Mouse (Mus musculus): ENCODE measurements around the gene Gm32717. TPM values are rescaled to one million over a fixed set of nuclear protein-coding genes. Genes with fewer than 3 reads are reported as not detected.
"Not testable (repeated sequence)": the region's sequence is repeated elsewhere in the genome, so short reads cannot be mapped to it uniquely, and the experiment has no call there.

Gm32717 gene
- not detected in 2 replicates for polyA plus RNA-seq (2012; rRNA removed)

DNA sequence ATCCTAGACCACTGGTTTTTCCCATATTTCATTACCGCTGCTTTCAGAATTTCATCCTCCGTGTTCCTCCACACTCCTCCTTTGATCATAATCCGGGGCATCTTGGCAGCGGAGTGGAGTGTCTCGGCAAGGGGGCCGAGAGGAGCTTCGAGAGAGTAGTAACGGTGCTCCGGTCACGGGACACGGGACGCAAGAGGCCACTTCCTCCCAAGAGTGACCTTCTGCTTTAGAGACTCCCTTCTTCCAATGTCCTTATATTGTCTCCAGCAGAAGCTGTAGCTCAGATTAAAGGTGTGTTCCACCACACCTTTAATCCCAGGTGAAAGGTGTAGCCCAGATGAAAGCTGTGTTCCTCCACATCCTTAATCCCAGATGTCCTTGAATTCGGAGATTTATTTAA, at the start of gene Gm32717:
Gm32717 (minus strand) TSS at position 101 of the 400 bp plus-strand sequence.
- not testable (repeated sequence) for H3K27me3 ChIP-seq (ENCODE audit: control insufficient read depth, insufficient read depth, low read length); H3K27ac ChIP-seq (ENCODE audit: insufficient read depth, low read depth, low read length); H3K4me1 ChIP-seq (ENCODE audit: control insufficient read depth, insufficient read depth, insufficient read length, low read length); H3K36me3 ChIP-seq (ENCODE audit: control insufficient read depth, insufficient read depth, low read length); H3K4me3 ChIP-seq (ENCODE audit: low read depth, low read length)
- no CpG with 5 or more reads among the region's 13 CpGs for WGBS

- H3K27ac ChIP-seq (ENCODE audit: insufficient read depth, low read depth, low read length); H3K4me1 ChIP-seq (ENCODE audit: control insufficient read depth, insufficient read depth, insufficient read length, low read length); H3K27me3 ChIP-seq (ENCODE audit: control insufficient read depth, insufficient read depth, low read length); H3K36me3 ChIP-seq (ENCODE audit: control insufficient read depth, insufficient read depth, low read length); H3K4me3 ChIP-seq (ENCODE audit: low read depth, low read length): not testable (repeated sequence)
- 82% methylated on average over 2 of the region's 5 CpGs for WGBS
These were observed 42.4 kb upstream of the Gm32717 start for GRCm38 (mm10) chr10:118283016-118283415.

GRCm38 (mm10) chr10:118282565-118282964, 42.0 kb upstream of the Gm32717 start:
- H3K27ac ChIP-seq (ENCODE audit: insufficient read depth, low read depth, low read length); H3K4me1 ChIP-seq (ENCODE audit: control insufficient read depth, insufficient read depth, insufficient read length, low read length); H3K27me3 ChIP-seq (ENCODE audit: control insufficient read depth, insufficient read depth, low read length); H3K36me3 ChIP-seq (ENCODE audit: control insufficient read depth, insufficient read depth, low read length); H3K4me3 ChIP-seq (ENCODE audit: low read depth, low read length): not testable (repeated sequence)
- 70% methylated on average over 7 of the region's 7 CpGs for WGBS

DNA sequence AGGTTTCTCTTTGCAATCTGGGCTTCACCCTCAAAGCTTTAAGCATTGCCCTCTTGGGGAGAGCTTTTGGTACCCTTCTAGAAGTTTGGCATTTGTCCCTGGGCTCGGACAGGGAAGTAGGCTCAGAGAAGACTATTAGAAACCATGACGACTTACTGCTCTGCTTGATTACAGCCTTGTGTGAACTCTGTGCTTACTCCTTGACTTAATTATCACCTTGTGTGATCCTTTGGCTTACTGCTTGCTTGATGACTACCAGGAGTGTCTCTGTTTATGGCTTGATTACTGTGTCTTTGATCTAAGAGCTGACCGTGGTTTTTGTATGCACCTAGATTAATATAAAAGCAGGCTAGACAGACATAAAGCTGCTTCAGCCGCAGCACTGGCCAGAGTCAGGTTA, 37.5 kb upstream of the Gm32717 start:
- H3K36me3 ChIP-seq (ENCODE audit: control insufficient read depth, insufficient read depth, low read length); H3K4me1 ChIP-seq (ENCODE audit: control insufficient read depth, insufficient read depth, insufficient read length, low read length); H3K4me3 ChIP-seq (ENCODE audit: low read depth, low read length); H3K27ac ChIP-seq (ENCODE audit: insufficient read depth, low read depth, low read length); H3K27me3 ChIP-seq (ENCODE audit: control insufficient read depth, insufficient read depth, low read length): not testable (repeated sequence)
- no CpG with 5 or more reads among the region's 4 CpGs for WGBS

DNA sequence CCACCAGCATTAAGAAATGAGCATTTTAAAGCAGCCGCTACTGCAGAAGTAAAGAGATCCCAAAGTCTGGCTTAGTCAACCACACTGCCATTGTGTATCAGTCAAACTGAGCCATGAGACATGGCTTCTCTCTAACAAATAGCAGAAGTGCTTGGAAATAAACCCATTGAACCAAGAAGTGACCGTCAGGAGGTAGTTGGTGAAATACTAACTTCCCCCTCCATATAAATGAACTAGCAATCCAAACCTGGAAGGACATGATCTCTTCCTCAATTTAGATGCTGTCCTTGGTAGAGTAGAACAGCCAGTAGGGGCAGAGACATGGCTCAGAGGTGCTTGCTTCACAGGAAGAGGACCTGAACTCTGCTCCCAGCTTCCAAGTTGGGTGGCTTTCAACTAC, 30.8 kb upstream of the Gm32717 start:
- WGBS = 80% methylated on average over 1 of the region's 2 CpGs

DNA sequence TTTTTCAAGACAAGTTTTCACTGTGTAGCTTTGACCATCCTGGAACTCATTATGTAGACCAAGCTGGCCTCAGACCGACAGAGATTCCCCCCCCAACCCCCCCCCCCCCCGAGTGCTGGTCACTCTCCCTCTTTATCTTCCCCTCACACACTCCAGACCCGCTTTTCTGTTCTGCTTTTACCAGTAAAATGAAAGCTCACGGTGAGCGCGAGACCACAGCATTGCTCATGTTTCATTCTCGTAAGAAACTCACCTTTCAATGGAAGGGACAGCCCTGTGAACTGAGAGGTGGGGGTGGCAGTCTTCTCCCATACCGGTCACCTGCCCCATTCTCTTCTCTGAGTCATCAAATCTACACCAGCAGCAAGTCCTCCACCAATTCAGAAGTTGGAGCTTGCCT, 28.2 kb upstream of the Gm32717 start:
- H3K36me3 ChIP-seq (ENCODE audit: control insufficient read depth, insufficient read depth, low read length); H3K4me3 ChIP-seq (ENCODE audit: low read depth, low read length); H3K27ac ChIP-seq (ENCODE audit: insufficient read depth, low read depth, low read length); H3K4me1 ChIP-seq (ENCODE audit: control insufficient read depth, insufficient read depth, insufficient read length, low read length); H3K27me3 ChIP-seq (ENCODE audit: control insufficient read depth, insufficient read depth, low read length): not testable (repeated sequence)
- WGBS = 89% methylated on average over 1 of the region's 8 CpGs

More for the DNA sequence above, 30.8 kb upstream of the Gm32717 start:
- not testable (repeated sequence) for H3K27me3 ChIP-seq (ENCODE audit: control insufficient read depth, insufficient read depth, low read length); H3K27ac ChIP-seq (ENCODE audit: insufficient read depth, low read depth, low read length); H3K4me1 ChIP-seq (ENCODE audit: control insufficient read depth, insufficient read depth, insufficient read length, low read length); H3K4me3 ChIP-seq (ENCODE audit: low read depth, low read length); H3K36me3 ChIP-seq (ENCODE audit: control insufficient read depth, insufficient read depth, low read length)

- not testable (repeated sequence) for H3K4me3 ChIP-seq (ENCODE audit: low read depth, low read length); H3K27me3 ChIP-seq (ENCODE audit: control insufficient read depth, insufficient read depth, low read length)
- WGBS = no CpG with 5 or more reads among the region's 13 CpGs
These were observed 17.8 kb upstream of the Gm32717 start, which contains the start of gene Gm32802 for GRCm38 (mm10) chr10:118258388-118258787. Gene Gm32802 (plus strand): TSS chr10:118258688.

DNA sequence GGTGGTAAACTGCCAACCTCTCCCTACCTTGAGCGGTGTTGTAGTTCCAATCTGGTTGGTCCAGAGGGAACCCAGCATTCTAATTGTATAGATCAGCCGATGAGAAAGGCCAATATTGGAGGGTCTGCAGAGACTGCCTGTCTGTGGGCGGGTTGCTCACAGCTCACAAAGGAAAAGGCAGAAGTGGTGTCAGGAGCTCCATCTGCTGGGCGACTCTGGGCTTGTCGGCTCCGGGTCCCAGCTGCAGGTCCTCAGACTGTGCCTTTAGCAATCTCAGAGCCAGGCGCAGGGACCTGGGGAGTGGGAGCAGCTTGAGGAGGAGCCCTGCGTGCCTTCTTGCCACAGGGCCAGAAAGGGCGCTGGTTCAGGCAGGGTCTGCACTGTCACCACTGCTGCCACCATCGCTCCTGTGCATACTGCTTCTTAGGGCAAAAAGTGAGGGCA, 10.3 kb upstream of the Gm32717 start:
- Histone ChIP-seq H3K27ac (ENCODE audit: insufficient read depth, low read depth, low read length) (no peak overlapping the region), H3K4me1 (ENCODE audit: control insufficient read depth, insufficient read depth, insufficient read length, low read length) (no peaks in the 10 kb centered on the region), H3K27me3 (ENCODE audit: control insufficient read depth, insufficient read depth, low read length) (no peaks in the 10 kb centered on the region; the same call in 1 of the 2 replicates), H3K36me3 (ENCODE audit: control insufficient read depth, insufficient read depth, low read length) (no peaks in the 10 kb centered on the region), H3K4me3 (ENCODE audit: low read depth, low read length) (no peak overlapping the region)
- TF ChIP-seq POLR2A (IDR thresholded peaks at IDR 0.05; ENCODE audit: low read depth, low read length) (no peak), CTCF (IDR thresholded peaks at IDR 0.05; ENCODE audit: extremely low read depth, insufficient read length, insufficient replicate concordance, low read depth, low read length) (no peak)
- 36% methylated on average over 10 of the region's 10 CpGs for WGBS

More at GRCm38 (mm10) chr10:118258388-118258787, 17.8 kb upstream of the Gm32717 start, which contains the start of gene Gm32802:
- H3K36me3 ChIP-seq (ENCODE audit: control insufficient read depth, insufficient read depth, low read length); H3K27ac ChIP-seq (ENCODE audit: insufficient read depth, low read depth, low read length); H3K4me1 ChIP-seq (ENCODE audit: control insufficient read depth, insufficient read depth, insufficient read length, low read length): not testable (repeated sequence)

DNA sequence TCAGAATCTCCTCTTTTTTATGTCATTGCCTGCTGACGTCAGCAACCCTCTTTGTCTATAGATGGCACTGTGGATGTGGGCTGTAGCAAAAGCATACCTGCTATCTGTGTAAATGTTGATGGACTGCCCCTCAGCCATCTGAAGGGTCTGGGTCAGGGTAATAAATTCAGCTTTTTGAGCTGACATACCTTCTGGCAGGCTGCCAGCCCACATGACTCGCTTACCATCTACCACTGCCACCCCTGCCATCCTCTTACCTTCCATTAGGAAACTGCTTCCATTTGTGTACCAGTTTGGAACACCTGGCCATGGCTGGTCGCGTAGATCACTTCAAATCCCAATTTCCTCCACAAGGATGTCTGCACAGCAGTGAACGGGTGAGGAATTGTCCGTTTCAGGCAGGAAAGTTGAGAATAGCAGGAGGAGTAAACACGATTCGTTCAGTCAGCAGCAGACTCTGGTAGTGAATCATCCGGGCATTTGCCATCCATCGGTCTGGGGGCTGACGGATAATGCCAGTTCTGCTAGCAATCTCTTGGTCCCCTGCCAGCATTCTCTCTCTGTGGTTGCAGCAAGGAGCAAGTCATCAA, 8.5 kb upstream of the Gm32717 start:
- not testable (repeated sequence) for H3K4me1 ChIP-seq (ENCODE audit: control insufficient read depth, insufficient read depth, insufficient read length, low read length); H3K4me3 ChIP-seq (ENCODE audit: low read depth, low read length); H3K27me3 ChIP-seq (ENCODE audit: control insufficient read depth, insufficient read depth, low read length); H3K36me3 ChIP-seq (ENCODE audit: control insufficient read depth, insufficient read depth, low read length); H3K27ac ChIP-seq (ENCODE audit: insufficient read depth, low read depth, low read length)
- WGBS = 69% methylated on average over 11 of the region's 11 CpGs

DNA sequence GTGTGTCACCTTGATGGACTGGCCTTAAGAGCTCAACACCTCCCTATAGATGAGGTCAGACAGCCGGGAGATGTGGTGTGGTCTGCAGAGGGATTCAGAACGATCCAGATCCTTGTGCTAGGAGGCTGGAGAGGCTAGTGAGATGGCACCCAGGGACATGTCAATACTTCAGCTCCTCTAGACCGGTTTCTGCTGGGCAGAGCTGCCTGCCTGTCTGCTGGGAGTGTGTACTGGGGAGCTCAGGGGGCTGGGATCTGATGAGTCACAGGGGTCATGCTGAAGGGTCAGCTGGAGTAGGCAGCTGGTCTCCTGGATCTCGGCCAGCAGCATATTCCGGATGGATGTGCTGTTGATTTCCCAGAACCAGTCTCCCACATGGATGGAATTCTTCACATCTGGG, 8.0 kb downstream of the Gm32717 start:
- WGBS = 63% methylated on average over 2 of the region's 5 CpGs
- not testable (repeated sequence) for H3K27ac ChIP-seq (ENCODE audit: insufficient read depth, low read depth, low read length); H3K27me3 ChIP-seq (ENCODE audit: control insufficient read depth, insufficient read depth, low read length); H3K4me3 ChIP-seq (ENCODE audit: low read depth, low read length); H3K36me3 ChIP-seq (ENCODE audit: control insufficient read depth, insufficient read depth, low read length); H3K4me1 ChIP-seq (ENCODE audit: control insufficient read depth, insufficient read depth, insufficient read length, low read length)

DNA sequence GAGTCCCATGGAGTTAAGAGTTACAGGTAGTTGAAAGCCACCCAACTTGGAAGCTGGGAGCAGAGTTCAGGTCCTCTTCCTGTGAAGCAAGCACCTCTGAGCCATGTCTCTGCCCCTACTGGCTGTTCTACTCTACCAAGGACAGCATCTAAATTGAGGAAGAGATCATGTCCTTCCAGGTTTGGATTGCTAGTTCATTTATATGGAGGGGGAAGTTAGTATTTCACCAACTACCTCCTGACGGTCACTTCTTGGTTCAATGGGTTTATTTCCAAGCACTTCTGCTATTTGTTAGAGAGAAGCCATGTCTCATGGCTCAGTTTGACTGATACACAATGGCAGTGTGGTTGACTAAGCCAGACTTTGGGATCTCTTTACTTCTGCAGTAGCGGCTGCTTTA, 13.0 kb downstream of the Gm32717 start:
- WGBS = 92% methylated on average over 1 of the region's 2 CpGs
- not testable (repeated sequence) for H3K4me3 ChIP-seq (ENCODE audit: low read depth, low read length); H3K36me3 ChIP-seq (ENCODE audit: control insufficient read depth, insufficient read depth, low read length); H3K27ac ChIP-seq (ENCODE audit: insufficient read depth, low read depth, low read length); H3K4me1 ChIP-seq (ENCODE audit: control insufficient read depth, insufficient read depth, insufficient read length, low read length); H3K27me3 ChIP-seq (ENCODE audit: control insufficient read depth, insufficient read depth, low read length)
